Mouse (Mus musculus): Measurements from ENCODE around the gene Chd1. TPM values are rescaled to one million over a fixed set of nuclear protein-coding genes. Genes with fewer than 3 reads are reported as not detected.
A peak's percentile ranks its signal among the peaks of the same experiment; 100 is the strongest.
"Not testable (repeated sequence)": the region's sequence is repeated elsewhere in the genome, so short reads cannot be mapped to it uniquely, and the experiment has no call there.

The Chd1 gene
- total RNA-seq, 2 experiments from 2014 or later = 11.4 to 11.7 TPM

DNA sequence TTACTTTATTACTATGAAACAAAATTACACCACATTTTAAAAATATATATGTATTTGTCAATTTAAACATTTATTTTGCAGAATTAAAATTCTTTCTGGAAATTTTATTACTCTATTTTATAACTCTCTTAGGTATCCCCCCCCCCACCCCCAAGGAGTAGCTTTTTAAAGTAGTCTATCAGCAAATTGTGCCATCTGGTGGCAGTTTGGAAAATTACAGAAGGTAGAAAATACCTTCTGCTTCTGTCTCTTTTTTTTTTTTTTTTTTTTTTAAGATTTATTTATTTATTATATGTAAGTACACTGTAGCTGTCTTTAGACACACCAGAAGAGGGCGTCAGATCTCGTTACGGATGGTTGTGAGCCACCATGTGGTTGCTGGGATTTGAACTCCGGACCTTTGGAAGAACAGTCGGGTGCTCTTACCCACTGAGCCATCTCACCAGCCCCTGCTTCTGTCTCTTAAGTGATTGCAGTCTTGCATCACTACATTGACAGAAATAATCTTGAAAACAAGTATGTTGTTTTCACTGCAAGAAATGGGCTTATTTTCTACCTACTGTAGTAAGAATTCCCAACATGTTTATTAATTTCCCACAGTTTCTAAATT, 19.2 kb downstream of the Chd1 start:
- DNase-seq = not testable (repeated sequence)
- intact Hi-C loops (cut with DNase I) = loop anchor here (5.0 kb wide), 1 partner anchor 102 kb away; no protein-coding TSS in a partner anchor

DNA sequence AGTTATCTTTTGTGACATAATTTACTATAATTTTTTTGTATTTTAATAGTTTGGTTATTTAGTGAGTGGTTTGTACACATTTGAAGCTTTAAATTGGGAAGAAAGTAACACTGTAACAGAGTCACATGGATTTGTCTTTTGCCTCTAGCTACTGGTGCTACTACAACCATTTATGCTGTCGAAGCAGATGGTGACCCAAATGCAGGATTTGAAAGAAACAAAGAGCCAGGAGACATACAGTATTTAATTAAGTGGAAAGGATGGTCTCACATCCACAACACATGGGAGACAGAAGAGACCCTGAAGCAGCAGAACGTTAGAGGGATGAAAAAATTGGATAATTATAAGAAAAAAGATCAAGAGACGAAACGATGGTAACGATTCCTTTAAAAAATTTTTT, 26.9 kb downstream of the Chd1 start:
- intact Hi-C loops (cut with DNase I) = no loop called here
- DNase-seq = no peak

- DNase-seq = no peak
- intact Hi-C loops (cut with DNase I) = no loop called here
Observed at GRCm38 (mm10) chr17:15737346-15737917, 32.7 kb downstream of the Chd1 start.

- DNase-seq = no peak
- intact Hi-C loops (cut with DNase I) = no loop called here
Observed at GRCm38 (mm10) chr17:15741836-15742235, 37.1 kb downstream of the Chd1 start.

- no peak for DNase-seq
- intact Hi-C loops (cut with DNase I) = no loop called here
Observed at GRCm38 (mm10) chr17:15742953-15743352, 38.2 kb downstream of the Chd1 start.

- no peak for DNase-seq
- intact Hi-C loops (cut with DNase I) = no loop called here
Observed at GRCm38 (mm10) chr17:15743379-15743778, 38.6 kb downstream of the Chd1 start.

GRCm38 (mm10) chr17:15746696-15747095, 41.9 kb downstream of the Chd1 start:
- no peak for DNase-seq
- intact Hi-C loops (cut with DNase I) = no loop called here

GRCm38 (mm10) chr17:15748022-15748421, 43.3 kb downstream of the Chd1 start:
- no peak for DNase-seq
- intact Hi-C loops (cut with DNase I) = no loop called here

DNA sequence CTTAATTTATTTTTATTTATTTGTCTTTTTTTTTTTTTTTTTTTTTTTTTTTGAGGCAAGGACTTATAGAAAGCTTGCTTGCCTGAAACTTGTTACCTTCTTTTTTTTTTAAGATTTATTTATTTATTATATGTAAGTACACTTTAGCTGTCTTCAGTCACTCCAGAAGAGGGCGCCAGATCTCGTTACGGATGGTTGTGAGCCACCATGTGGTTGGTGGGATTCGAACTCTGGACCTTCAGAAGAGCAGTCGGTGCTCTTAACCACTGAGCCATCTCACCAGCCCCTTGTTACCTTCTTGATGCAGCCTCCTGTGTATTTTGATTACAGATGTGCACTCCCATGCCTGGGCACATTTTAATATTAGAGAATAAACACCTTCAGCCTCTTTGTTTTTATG, 46.5 kb downstream of the Chd1 start:
- DNase-seq; intact Hi-C loops (cut with DNase I): not testable (repeated sequence)

- no peak for DNase-seq
- intact Hi-C loops (cut with DNase I) = no loop called here
Observed at GRCm38 (mm10) chr17:15761191-15761590, 56.4 kb downstream of the Chd1 start.

GRCm38 (mm10) chr17:15769081-15769724, 64.4 kb downstream of the Chd1 start:
- intact Hi-C loops (cut with DNase I) = no loop called here
- DNase-seq = no peak

GRCm38 (mm10) chr17:15773956-15774355, 69.2 kb downstream of the Chd1 start:
- no peak for DNase-seq
- intact Hi-C loops (cut with DNase I) = no loop called here

- intact Hi-C loops (cut with DNase I) = no loop called here
- no peak for DNase-seq
Observed at GRCm38 (mm10) chr17:15774565-15775215, 69.9 kb downstream of the Chd1 start.

- intact Hi-C loops (cut with DNase I) = no loop called here
- no peak for DNase-seq
Observed at GRCm38 (mm10) chr17:15776349-15776748, 71.6 kb downstream of the Chd1 start.

- intact Hi-C loops (cut with DNase I) = no loop called here
- no peak for DNase-seq
Observed at GRCm38 (mm10) chr17:15777979-15778378, 73.2 kb downstream of the Chd1 start.

DNA sequence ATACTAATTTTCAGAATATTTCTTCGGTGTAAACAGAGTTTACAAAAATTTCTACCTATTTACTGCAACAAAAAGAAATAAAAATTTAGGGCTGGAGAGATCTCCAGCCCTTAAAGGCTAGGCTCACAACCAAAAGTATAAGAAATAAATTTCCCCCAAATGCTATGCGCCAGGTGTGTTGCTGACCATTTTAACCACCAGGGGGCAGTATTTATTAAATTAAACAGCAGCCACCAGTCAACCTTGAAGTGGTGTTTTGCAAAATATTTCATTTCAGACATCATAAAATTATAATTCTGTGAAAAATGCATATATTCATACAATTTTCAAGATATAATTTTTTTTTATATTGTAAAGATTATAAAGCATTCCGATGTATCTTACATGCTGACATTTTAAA, 82.3 kb downstream of the Chd1 start:
- DNase-seq = no peak

GRCm38 (mm10) chr17:15790716-15791115, 85.9 kb downstream of the Chd1 start:
- intact Hi-C loops (cut with DNase I) = no loop called here
- DNase-seq = no peak

More for the DNA sequence above, 82.3 kb downstream of the Chd1 start:
- intact Hi-C loops (cut with DNase I) = loop anchor here (5.0 kb wide), 1 partner anchor 1115 kb away; no protein-coding TSS in a partner anchor

- intact Hi-C loops (cut with DNase I) = no loop called here
- no peak for DNase-seq
Observed at GRCm38 (mm10) chr17:15799195-15799793, 94.5 kb downstream of the Chd1 start.

- DNase-seq = no peak
- intact Hi-C loops (cut with DNase I) = no loop called here
Observed at GRCm38 (mm10) chr17:15804008-15804812, 99.4 kb downstream of the Chd1 start.

DNA sequence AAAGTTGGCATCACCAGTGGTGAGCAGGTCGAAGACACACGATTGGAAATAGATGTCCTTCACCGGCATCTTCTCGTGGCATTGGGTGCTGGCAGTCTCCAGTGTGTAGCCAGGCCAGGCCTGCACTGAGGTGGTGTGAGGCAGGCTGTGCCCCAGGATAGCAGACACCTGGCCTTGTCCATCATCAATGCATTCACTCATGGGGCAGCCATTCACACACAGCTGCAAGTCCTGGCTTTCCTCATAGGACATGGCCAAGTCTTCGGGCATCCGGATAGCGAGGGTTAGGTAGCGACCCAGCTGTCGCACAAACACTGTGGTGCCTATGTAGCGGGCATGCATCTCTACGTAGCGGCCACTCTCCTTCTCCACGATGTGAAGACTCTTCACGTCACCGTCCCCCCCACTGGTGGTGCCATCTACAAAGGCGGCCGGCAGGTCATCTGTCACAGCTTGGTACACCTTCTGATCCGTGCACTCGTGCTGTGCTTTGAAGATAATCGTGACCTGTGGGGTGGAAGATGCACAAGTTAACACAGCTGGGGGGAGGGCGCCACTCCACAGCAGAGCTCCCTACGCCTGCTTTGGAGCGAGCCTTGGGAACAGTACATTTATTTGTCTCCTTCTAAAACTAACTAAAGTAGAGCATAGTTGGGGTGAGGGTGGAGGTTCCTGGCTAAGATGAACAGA, 102.7 kb downstream of the Chd1 start:
- intact Hi-C loops (cut with DNase I) = no loop called here
- DNase-seq = peak in 1 of 2 experiments; percentile 55

Data from gastrocnemius, postnatal 36 days (tissue).